Mouse (Mus musculus) spleen, embryonic (tissue): ENCODE data around the gene Rbm6.

Experiments
- CTCF ChIA-PET: fragments of 350-600 bp; sonication (Branson Sonifier 250); formaldehyde crosslinking; loops from one replicate; lab custom pipeline; 2022; lab: Charles Lee

The Rbm6 gene

DNA sequence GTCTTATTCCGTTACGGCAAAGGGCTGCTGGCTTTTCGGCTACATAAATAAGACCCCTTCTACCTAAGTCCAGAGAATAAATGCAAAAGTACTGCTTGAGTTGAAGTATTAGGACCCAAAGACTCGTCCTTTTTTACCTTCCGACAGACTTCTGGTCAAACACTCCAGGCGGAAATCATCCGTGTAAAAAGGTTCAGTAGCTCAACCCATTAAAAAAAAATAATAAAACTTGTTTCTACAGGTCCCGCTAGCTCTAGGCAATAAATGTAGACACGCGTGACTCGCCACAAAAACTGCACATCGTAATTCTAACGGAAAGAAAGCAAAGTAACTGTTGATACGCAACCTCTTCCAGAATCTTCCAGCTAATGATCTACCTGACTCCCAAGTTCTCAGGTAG, at the start of gene Rbm6:
Gene Rbm6 (minus strand): TSS at position 101 of the 400 bp plus-strand sequence.
- CTCF ChIA-PET, result no interaction called here

- CTCF ChIA-PET, result interaction anchor here (0.7 kb wide), 1 partner anchor 332 kb away, joined by 3 read pairs; no protein-coding TSS in a partner anchor
These were observed 46.4 kb upstream of the Rbm6 start for GRCm38 (mm10) chr9:107919441-107919840.

GRCm38 (mm10) chr9:107918884-107919283, 45.8 kb upstream of the Rbm6 start:
- CTCF ChIA-PET, result no interaction called here

GRCm38 (mm10) chr9:107917895-107918608, 45.0 kb upstream of the Rbm6 start:
- CTCF ChIA-PET, result no interaction called here

DNA sequence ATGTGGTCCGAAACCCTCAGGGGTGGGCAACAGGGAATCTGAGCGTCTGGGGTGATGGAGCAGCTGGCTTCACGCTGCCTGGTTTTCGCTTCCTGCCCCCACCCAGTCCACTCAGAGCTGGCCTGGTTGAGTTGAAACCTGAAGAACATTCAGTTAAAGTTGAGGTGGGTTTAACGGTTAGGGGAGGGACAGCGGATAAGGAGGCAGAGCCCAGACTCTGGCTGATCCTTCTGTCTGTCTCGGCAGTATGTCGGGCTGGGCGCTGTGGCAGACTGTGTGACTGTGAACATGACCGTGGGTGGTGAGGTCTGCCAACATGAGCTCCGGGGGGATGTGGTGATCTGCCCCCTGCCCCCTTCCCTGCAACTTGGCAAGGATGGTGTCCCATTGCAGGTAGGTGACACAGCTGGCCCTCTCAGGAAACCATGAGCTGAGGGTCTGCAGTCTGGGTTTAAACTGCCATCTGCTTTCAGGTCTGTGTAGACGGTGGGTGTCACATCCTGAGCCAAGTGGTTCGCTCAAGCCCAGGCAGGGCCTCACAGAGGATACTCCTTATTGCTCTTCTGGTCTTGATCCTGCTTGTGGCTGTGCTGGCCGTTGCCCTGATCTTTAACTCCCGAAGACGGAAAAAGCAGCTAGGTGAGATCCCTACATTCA, 41.9 kb upstream of the Rbm6 start:
- CTCF ChIA-PET, result no interaction called here

GRCm38 (mm10) chr9:107910025-107910769, 37.2 kb upstream of the Rbm6 start:
- CTCF ChIA-PET, result no interaction called here

GRCm38 (mm10) chr9:107908410-107909158, 35.5 kb upstream of the Rbm6 start:
- CTCF ChIA-PET, result no interaction called here

- CTCF ChIA-PET, result no interaction called here
These were observed 34.7 kb upstream of the Rbm6 start for GRCm38 (mm10) chr9:107907801-107908120.

- CTCF ChIA-PET, result no interaction called here
These were observed 34.1 kb upstream of the Rbm6 start for GRCm38 (mm10) chr9:107906967-107907800.

GRCm38 (mm10) chr9:107906252-107906966, 33.4 kb upstream of the Rbm6 start, which contains the start of gene Mst1r:
Gene Mst1r, plus strand, starts transcription at chr9:107906873.
- CTCF ChIA-PET, result no interaction called here

DNA sequence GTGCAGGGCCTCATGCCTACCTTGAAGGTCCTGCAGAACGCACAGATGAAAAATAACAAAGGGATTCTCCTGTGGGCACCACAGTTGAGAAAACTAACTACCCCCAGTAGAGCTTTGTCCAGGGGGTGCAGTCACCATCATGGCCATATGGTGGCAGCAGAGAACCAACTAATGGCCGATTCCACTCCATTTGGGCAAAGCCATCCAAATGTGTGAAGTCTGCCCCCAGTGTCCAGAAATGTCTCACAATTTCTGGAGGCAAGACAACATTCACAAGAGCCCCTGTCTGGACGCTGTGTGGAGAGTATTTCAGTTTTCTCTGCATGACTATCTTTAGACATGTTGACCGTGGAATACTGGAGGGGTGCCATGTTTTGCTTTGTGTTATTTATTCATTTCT, 31.7 kb upstream of the Rbm6 start:
- CTCF ChIA-PET, result interaction anchor here (0.5 to 0.9 kb wide), 2 partner anchors 44 to 745 kb away, joined by 3 read pairs; partner anchors contain the start of gene Arih2

DNA sequence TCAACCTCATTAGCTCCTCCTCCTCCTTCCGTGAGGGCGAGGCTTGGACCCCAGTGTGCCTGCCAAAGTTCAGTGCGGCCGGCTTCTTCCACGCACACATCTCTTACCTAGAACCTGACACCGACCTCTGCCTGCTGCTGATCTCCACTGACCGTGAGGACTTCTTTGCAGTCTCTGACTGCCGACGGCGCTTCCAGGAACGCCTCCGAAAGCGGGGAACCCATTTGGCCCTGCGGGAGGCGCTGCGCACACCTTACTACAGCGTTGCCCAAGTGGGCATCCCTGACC, 28.5 kb upstream of the Rbm6 start:
- CTCF ChIA-PET, result no interaction called here

GRCm38 (mm10) chr9:107900840-107901626, 28.0 kb upstream of the Rbm6 start:
- CTCF ChIA-PET, result no interaction called here

DNA sequence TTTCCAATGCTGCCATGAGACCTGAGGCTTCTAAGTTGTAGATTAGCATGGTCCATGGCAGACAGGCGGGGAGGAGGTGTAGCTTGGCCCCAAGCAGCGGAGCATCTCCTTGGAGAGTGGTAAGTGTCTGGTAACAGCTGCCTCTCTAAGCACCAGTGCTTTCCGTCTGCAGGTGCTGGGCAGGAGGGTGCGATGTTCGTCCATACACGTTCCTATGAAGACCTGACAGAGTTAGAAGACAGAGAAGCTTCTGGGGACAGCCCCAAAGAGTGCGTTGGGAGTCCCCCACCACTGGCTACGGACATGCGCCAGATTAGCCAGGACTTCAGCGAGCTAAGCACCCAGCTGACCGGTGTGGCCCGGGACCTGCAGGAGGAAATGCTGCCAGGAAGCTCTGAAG, 26.8 kb upstream of the Rbm6 start:
- CTCF ChIA-PET, result interaction anchor here (0.6 kb wide), 3 partner anchors 9 to 283 kb away, joined by 3 to 5 read pairs (median 3); no protein-coding TSS in a partner anchor

DNA sequence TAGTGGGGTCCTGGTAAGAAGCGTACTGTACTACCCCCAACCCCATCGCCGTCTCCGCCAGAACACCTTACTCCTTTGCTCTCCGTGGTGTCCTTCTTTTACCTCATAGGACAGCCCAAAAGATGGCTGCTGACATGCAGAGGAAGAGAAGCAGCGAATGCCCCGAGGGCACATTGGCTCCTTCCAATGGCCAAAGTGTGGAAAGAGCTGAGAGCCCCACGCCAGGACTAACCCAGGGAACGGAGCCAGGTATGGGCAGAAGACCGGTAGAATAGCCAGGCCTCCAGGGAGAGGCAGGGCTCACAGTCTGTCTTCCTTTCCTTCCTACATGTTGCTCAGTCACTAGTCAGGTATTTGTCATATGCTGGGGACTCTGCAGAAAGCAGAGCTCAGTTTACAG, 25.5 kb upstream of the Rbm6 start:
- CTCF ChIA-PET, result interaction anchor here (0.5 kb wide), 1 partner anchor 118 kb away, joined by 4 read pairs; no protein-coding TSS in a partner anchor

DNA sequence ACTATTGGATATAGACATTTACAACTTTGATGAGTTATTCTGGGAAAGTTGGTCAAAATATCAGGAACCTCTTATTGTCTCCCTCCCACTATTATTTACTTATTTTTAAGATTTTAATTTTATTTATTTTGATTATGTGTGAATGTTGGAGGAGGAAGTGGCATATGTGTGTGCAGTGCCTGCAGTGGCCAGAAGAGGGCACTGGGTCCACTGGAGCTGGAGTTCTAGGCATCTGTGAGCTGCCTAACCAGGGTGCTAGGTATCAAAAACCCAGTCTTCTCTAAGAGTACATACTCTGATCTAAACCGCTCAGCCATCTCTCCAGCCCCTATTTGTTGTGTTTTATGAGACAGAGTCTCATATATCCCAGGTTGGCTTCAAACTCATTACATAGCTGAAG, 18.0 kb upstream of the Rbm6 start:
- CTCF ChIA-PET, result interaction anchor here (0.7 to 1.5 kb wide), 2 partner anchors 9 to 19 kb away, joined by 3 read pairs; no protein-coding TSS in a partner anchor

- CTCF ChIA-PET, result interaction anchor here (1.5 kb wide), 1 partner anchor 18 kb away, joined by 3 read pairs; no protein-coding TSS in a partner anchor
These were observed 17.2 kb upstream of the Rbm6 start for GRCm38 (mm10) chr9:107890260-107890659.

- CTCF ChIA-PET, result interaction anchor here (0.6 kb wide), 1 partner anchor 291 kb away, joined by 3 read pairs; no protein-coding TSS in a partner anchor
These were observed 15.3 kb upstream of the Rbm6 start for GRCm38 (mm10) chr9:107888267-107888850.
